Mouse (Mus musculus): ENCODE results near the gene Twistnb.
A peak's percentile ranks its signal among the peaks of the same experiment; 100 is the strongest.

DNA sequence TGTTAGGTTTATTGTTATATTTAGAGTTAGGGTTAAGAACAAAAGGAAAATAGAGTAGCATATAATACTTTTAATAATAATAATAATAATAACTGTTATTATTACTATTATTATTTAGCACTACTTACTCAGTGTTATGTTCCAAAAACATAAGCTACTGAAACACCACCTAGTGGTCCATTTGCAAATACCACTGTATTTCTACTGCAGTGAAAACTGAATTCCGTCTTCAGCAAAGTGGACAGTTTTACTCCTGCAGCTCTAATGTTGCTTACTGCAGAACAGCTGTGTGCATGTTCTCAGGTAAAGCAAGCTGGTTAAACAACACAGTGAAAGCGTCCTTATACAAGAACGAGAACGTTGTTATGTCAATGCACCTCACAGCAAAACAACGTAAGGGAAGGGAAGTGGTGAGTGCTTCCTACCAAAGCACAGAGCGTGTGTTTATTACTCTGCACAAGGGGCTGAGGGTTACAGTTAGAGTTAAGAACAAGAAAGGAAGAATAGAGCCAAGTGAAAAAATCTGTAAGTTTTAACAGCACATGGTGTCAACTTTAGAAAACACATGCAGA lies 17.8 kb upstream of the Twistnb start:
- peak; percentile 35 for TF ChIP-seq CTCF (IDR thresholded peaks at IDR 0.05; ENCODE audit: low read depth)
- no peak for TF ChIP-seq EP300 (IDR thresholded peaks at IDR 0.05; ENCODE audit: low read depth)
